Mouse (Mus musculus): ENCODE results near the gene Ccdc162.

GRCm38 (mm10) chr10:41583383-41583782, 133.1 kb downstream of the Ccdc162 start:
- TF ChIP-seq POU5F1 (IDR thresholded peaks at IDR 0.05; ENCODE audit: borderline replicate concordance, low read length) (no peak), CTCF (conservative IDR thresholded peaks at IDR 0.05; ENCODE audit: low read length) (no peak)
